Mouse (Mus musculus) brain, embryonic 14.5 days (tissue): ENCODE results near the gene Tigar.

Source experiments
- CTCF ChIP-seq: fragments of 200-500 bp; IDR thresholded peaks from 2 replicates; pipeline ENCODE4 v1.5.1; 2012; ENCODE audit warnings: inconsistent platforms, mild to moderate bottlenecking, moderate library complexity, borderline replicate concordance; ENCODE audit not compliant: insufficient read depth, insufficient read length; ENCODE audit errors: extremely low read depth
- POLR2A ChIP-seq: fragments of 200-500 bp; IDR thresholded peaks from 2 replicates; pipeline ENCODE4 v1.6.1; 2012; ENCODE audit warnings: mild to moderate bottlenecking, inconsistent platforms, borderline replicate concordance; ENCODE audit not compliant: poor library complexity, insufficient read depth, insufficient read length, severe bottlenecking; ENCODE audit errors: extremely low read depth

GRCm38 (mm10) chr6:127079867-127080731 is 29.3 kb downstream of the Tigar start:
- TF ChIP-seq CTCF: peak; percentile 70
- 0 out of 2 replicates have a peak, but pooled peaks have one; percentile 24 for TF ChIP-seq POLR2A
